Mouse (Mus musculus) MEL (cell line): ENCODE data around the gene Ppfibp1.

Source experiments
- POLR2A ChIP-seq, 2 experiments: IDR thresholded peaks; 2 replicates each; pipeline ENCODE4 v1.6.1; 2011 to 2012; ENCODE audit warnings: low read length in 2 of 2, mild to moderate bottlenecking in 2 of 2, control low read depth in 1 of 2, improper control_type of control experiment in 1 of 2, low read depth in 1 of 2, moderate library complexity in 1 of 2; ENCODE audit not compliant: control insufficient read depth in 1 of 2, insufficient read depth in 1 of 2, poor library complexity in 1 of 2
- POLR2AphosphoS5 ChIP-seq: IDR thresholded peaks from 2 replicates; pipeline ENCODE4 v1.6.1; 2012; ENCODE audit warnings: low read depth, borderline replicate concordance, mild to moderate bottlenecking, inconsistent platforms, low read length, moderate library complexity, mixed read lengths

- TF ChIP-seq POLR2AphosphoS5, result no peak
- no peak for TF ChIP-seq POLR2A (IDR thresholded peaks at IDR 0.05; ENCODE audit: control insufficient read depth in 1 of 2, insufficient read depth in 1 of 2, low read depth in 1 of 2, low read length in 2 of 2, poor library complexity in 1 of 2)
Measured at GRCm38 (mm10) chr6:146874415-146874814, 13.9 kb upstream of the Ppfibp1 start.
